Mouse (Mus musculus) liver, adult (tissue): ENCODE measurements around the gene Scn4b.

Experiments used
- GATA4 ChIP-seq: IDR thresholded peaks from 2 replicates; pipeline ENCODE4 v1.6.1; 2014; ENCODE audit warnings: mild to moderate bottlenecking, low read length; ENCODE audit not compliant: insufficient replicate concordance

Gene Scn4b

GRCm38 (mm10) chr9:45202021-45202798, 64.0 kb downstream of the Scn4b start:
- no peak for TF ChIP-seq GATA4
